Mouse (Mus musculus) thymus, postnatal 14 days (tissue): ENCODE measurements at regions not wholly inside any gene's neighbourhood (a gene's known extent, or its start where the extent isn't known, plus 50 kb on each side); places are given as distances from the start of the nearest gene placed in this dataset.
A peak's percentile ranks its signal among the peaks of the same experiment; 100 is the strongest.
"Not testable (repeated sequence)": the region's sequence is repeated elsewhere in the genome, so short reads cannot be mapped to it uniquely, and the experiment has no call there.

Experiments used
- DNase-seq: peaks from one replicate; pipeline ENCODE4 v3.0.0; 2021

DNA sequence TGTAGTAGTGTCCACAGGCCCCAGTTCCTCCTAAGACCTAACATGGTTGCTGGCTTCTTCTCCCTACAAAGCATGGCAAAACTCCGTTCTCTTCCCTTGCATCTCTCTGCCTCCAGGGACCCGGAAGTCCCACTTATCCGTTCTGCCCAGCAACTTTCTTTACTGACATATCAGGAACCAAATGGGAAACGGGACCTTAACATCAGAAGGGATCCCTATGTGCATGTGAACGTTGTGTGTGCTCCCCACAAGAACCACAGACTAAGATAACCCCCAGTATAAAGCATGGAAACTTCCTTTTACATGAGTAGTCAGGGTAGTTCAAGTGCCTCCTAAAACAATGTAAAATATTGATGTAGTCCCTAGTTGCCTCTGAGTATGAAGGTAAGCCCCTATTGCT lies 61.6 kb downstream of the Zxdb start:
- DNase-seq: no peak

DNA sequence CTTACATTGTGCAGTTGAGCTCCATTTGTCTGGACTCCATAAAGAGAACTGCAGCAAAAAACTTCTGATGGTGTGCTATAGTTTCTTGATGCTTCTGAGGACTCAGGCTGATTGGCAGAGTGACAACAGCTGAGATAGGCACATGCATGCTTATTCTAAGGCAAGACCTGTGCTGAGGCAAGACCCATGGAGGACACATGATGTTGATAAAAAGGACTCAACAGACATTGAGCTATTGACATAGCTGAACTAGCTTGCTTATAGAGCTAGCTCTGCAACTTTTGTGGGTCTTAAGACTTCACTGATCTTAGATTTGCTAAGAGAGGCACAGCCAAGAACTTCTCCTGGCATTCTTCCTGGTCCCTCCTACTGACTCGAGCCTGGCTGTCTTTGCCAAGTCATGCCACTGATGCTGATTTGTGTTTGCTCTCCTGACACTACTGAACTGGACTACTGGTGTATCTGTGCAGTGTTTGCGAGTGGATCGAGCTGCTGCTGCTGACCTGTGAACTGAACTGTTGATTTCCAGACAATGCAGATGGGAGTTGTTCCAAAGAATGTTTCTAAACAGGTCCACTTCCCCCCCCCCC lies 64.1 kb downstream of the Zxdb start:
- DNase-seq: no peak

DNA sequence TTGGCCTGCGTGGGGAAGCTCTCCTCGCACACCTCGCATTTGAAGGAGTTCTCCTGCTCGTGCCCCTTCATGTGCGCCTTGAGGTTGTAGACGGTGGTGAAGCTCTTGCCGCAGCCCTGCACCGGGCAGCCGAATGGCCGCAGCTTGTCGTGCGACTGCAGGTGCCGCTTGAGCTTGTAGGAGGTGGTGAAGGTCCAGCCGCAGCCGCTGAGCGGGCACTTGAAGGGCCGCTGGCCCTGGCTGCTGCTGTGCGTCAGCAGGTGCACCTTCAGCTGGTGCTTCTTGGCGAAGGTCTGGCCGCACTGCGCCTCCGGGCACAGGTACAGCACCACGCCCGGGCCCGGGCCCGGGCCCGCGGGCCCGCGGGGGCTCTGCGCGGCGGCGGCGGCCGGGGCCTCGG lies 72.5 kb downstream of the Zxdb start:
- not testable (repeated sequence) for DNase-seq

- DNase-seq: not testable (repeated sequence)
Observed at GRCm38 (mm10) chrX:94797348-94798182, 73.2 kb downstream of the Zxdb start.

- DNase-seq: not testable (repeated sequence)
Observed at GRCm38 (mm10) chrX:94798183-94798619, 73.8 kb downstream of the Zxdb start.

- not testable (repeated sequence) for DNase-seq
Observed at GRCm38 (mm10) chrX:94812760-94813159, 88.4 kb downstream of the Zxdb start.

GRCm38 (mm10) chrX:94827524-94827923 lies 103.2 kb downstream of the Zxdb start:
- not testable (repeated sequence) for DNase-seq

- not testable (repeated sequence) for DNase-seq
Observed at GRCm38 (mm10) chrX:94844110-94844779, 119.9 kb downstream of the Zxdb start.

DNA sequence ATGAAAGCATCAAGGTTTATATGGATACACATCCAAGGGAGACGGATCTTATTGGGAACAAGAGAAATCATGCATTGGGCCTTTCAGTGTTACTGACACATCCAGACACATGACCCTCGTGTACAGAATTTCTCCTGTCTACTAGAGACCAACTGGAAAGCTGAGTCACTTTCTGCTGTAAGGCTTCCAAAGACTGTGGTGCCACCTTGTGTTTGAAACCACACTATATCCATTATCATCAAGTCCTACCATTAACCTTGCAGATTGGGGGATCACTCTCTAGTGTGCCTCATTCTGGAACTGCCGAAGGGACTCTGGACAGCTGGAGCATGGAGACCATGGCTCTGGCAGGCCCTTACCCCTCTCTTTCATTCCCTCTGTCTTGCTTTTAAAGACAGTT lies 125.2 kb downstream of the Zxdb start:
- not testable (repeated sequence) for DNase-seq

DNA sequence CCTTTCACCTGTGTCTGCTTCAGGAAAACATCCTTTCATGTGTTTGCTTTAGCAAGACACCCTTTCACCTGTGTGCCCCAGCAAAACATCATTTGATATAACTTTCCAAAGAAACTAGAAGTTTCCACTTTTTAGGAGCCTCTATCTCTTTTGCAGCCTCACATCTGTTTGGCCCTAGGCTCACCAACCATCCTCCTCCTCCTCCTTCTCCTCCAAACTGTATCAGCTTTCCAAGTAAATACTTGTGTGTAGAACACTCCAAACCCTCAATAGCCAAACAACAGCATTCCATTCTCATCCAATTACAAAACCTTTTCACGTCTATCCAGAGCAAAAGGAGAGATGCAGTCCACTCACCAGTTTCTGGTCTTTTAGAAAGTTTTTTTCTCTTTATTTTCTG lies 133.1 kb downstream of the Zxdb start:
- DNase-seq: no peak

DNA sequence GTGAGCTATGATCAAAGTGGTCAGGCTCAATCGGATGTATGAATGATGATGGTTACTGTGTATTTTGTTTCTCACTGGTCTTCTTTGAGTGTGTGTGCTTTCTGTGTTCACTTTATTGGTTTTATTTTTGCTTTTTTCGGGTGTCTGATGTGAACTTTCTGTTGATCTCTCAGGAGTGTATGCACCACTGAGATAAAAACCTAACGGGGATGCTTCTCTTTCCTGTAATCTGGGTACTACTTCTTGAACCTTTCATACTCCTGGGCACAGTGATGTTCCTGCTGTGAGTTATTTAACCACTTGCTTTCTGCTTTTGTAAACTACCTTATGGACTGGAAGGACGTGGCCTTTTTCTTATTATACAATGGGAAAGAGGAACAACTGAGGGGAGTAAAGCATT lies 133.6 kb downstream of the Zxdb start:
- no peak for DNase-seq

DNA sequence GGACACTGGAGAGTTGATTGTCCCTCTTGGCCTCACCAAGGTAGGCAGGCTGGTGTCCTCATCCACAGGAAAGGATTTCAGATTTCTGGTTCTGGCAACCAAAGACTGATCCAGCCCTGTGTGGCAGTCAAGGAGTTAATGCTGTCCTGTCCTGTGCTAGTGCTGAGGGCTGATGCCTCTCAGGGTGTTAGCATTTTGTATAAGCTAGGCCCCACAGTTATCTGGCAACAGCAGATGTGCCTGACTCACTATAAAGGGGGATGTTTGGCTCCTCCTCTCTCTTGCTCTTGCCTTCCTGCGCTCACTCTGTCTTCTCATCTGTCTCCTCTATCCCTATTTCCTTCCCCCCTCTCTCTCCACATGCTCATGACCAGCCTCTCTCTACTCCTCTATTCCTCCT lies 138.8 kb downstream of the Zxdb start:
- DNase-seq: no peak

- DNase-seq: peak; percentile 94
Observed at GRCm38 (mm10) chrX:94865531-94866502, 141.4 kb downstream of the Zxdb start.

- not testable (repeated sequence) for DNase-seq
Observed at GRCm38 (mm10) chrX:94883547-94883946, 142.9 kb downstream of the Spin4 start.
